Mouse (Mus musculus) forebrain, postnatal 0 days (tissue): ENCODE data around the gene Spint5. TPM values are rescaled to one million over a fixed set of nuclear protein-coding genes. Genes with fewer than 3 reads are reported as not detected.

ENCODE experiments used
- ATAC-seq: fragments of 200-750 bp; cut with Nextera tagmentation; 2 replicates; pipeline ENCODE4 v1.8.0; 2017; ENCODE audit warnings: mild to moderate bottlenecking, moderate library complexity
- DNase-seq: peaks from one replicate; pipeline ENCODE4 v3.0.0-alpha.2; 2015
- H3K27ac ChIP-seq: fragments of 300-500 bp; sonication (generic); 2 replicates; pipeline ENCODE4 v1.5.1; 2014; ENCODE audit warnings: low read depth, mild to moderate bottlenecking, antibody characterized with exemption, low read length, moderate library complexity, mixed read lengths
- H3K27me3 ChIP-seq: fragments of 300-500 bp; sonication (generic); 2 replicates; pipeline ENCODE4 v1.6.1; 2014; ENCODE audit warnings: mild to moderate bottlenecking, low read length, mixed read lengths; ENCODE audit not compliant: insufficient read depth
- H3K36me3 ChIP-seq: fragments of 300-500 bp; sonication (generic); 2 replicates; pipeline ENCODE4 v1.6.1; 2014; ENCODE audit warnings: mild to moderate bottlenecking, moderate library complexity; ENCODE audit not compliant: insufficient read depth
- H3K4me1 ChIP-seq: fragments of 300-500 bp; sonication (generic); 2 replicates; pipeline ENCODE4 v1.6.1; 2014; ENCODE audit warnings: antibody characterized with exemption; ENCODE audit not compliant: insufficient read depth
- H3K4me2 ChIP-seq: fragments of 300-500 bp; sonication (generic); 2 replicates; pipeline ENCODE4 v1.6.1; 2014; ENCODE audit warnings: low read depth, mild to moderate bottlenecking, moderate library complexity
- H3K4me3 ChIP-seq: fragments of 300-500 bp; sonication (generic); 2 replicates; pipeline ENCODE4 v1.5.1; 2014; ENCODE audit warnings: low read depth, low read length, mixed read lengths
- H3K9ac ChIP-seq: fragments of 300-500 bp; sonication (generic); 2 replicates; pipeline ENCODE4 v1.6.1; 2014; ENCODE audit warnings: mild to moderate bottlenecking
- H3K9me3 ChIP-seq: fragments of 300-500 bp; sonication (generic); 2 replicates; pipeline ENCODE4 v1.6.1; 2016; ENCODE audit warnings: low read length
- CTCF ChIP-seq: sonication (generic); IDR thresholded peaks from 2 replicates; pipeline ENCODE4 v1.5.1; 2016; ENCODE audit warnings: antibody characterized with exemption, control low read depth, low read depth
- WGBS: fragments of 180-500 bp; shearing (Covaris S2); extraction: QIAGEN DNeasy Blood & Tissue Kit; methylation state at CpG from one replicate; pipeline ENCODE4 v1.1.7; 2014; 5-methylcytosine and 5-hydroxymethylcytosine counted together
- polyA plus RNA-seq: library from polyadenylated mRNA; unstranded; fragments of >200 nt; fragmentation: Nextera tagmentation; extraction: Ambion mirVana; gene quantifications from 2 replicates; pipeline ENCODE4 v1.2.1, GENCODE M21; 2015
- total RNA-seq: library from RNA; depleted of rRNA; stranded (reverse); fragments of >200 nt; gene quantifications from 2 replicates; pipeline ENCODE4 v1.2.3, GENCODE M21; 2014

Gene Spint5
- total and polyA plus RNA-seq, 2 experiments from 2014 or later = not detected

GRCm38 (mm10) chr2:164754105-164754504 is 39.0 kb downstream of the Spint5 start:
- H3K4me1 ChIP-seq = no peaks in the 10 kb centered on the region
- no peak overlapping the region for H3K4me3 ChIP-seq
- no peak overlapping the region for H3K4me2 ChIP-seq
- no peak overlapping the region for H3K9ac ChIP-seq
- 87% methylated on average over 11 of the region's 11 CpGs for WGBS
- no peak overlapping the region for H3K27ac ChIP-seq
- no peaks in the 10 kb centered on the region for H3K9me3 ChIP-seq
- no peak for DNase-seq
- H3K27me3 ChIP-seq = no peaks in the 10 kb centered on the region
- no peak for TF ChIP-seq CTCF
- H3K36me3 ChIP-seq = peaks cover 68% of the 10 kb centered on the region
- ATAC-seq = no peak

GRCm38 (mm10) chr2:164754800-164755199 is 39.7 kb downstream of the Spint5 start:
- H3K27me3 ChIP-seq = no peaks in the 10 kb centered on the region
- H3K9me3 ChIP-seq = no peaks in the 10 kb centered on the region
- H3K4me2 ChIP-seq = no peak overlapping the region
- H3K27ac ChIP-seq = no peak overlapping the region
- ATAC-seq (no peak), DNase-seq (no peak)
- WGBS = 89% methylated on average over 2 of the region's 2 CpGs
- no peak for TF ChIP-seq CTCF
- H3K4me1 ChIP-seq = no peaks in the 10 kb centered on the region
- H3K4me3 ChIP-seq = no peak overlapping the region
- peaks cover 75% of the 10 kb centered on the region for H3K36me3 ChIP-seq
- H3K9ac ChIP-seq = no peak overlapping the region

GRCm38 (mm10) chr2:164757841-164758240 is 42.7 kb downstream of the Spint5 start:
- TF ChIP-seq CTCF = no peak
- H3K9ac ChIP-seq = no peak overlapping the region
- H3K9me3 ChIP-seq = no peaks in the 10 kb centered on the region
- 94% methylated on average over 10 of the region's 11 CpGs for WGBS
- no peak for ATAC-seq
- H3K27ac ChIP-seq = no peak overlapping the region
- H3K36me3 ChIP-seq = peaks cover 93% of the 10 kb centered on the region
- DNase-seq = no peak
- no peaks in the 10 kb centered on the region for H3K27me3 ChIP-seq
- H3K4me3 ChIP-seq = no peak overlapping the region
- no peak overlapping the region for H3K4me2 ChIP-seq
- no peaks in the 10 kb centered on the region for H3K4me1 ChIP-seq

- Histone ChIP-seq H3K27ac (no peak overlapping the region), H3K4me1 (no peaks in the 10 kb centered on the region), H3K4me3 (no peak overlapping the region), H3K9me3 (no peaks in the 10 kb centered on the region), H3K36me3 (peaks cover 98% of the 10 kb centered on the region), H3K27me3 (no peaks in the 10 kb centered on the region), H3K4me2 (no peak overlapping the region), H3K9ac (no peak overlapping the region)
- TF ChIP-seq CTCF = no peak
- no peak for ATAC-seq
- WGBS = 83% methylated on average over 1 of the region's 1 CpGs
- DNase-seq = no peak
Observed at GRCm38 (mm10) chr2:164758692-164759091, 43.6 kb downstream of the Spint5 start.

GRCm38 (mm10) chr2:164760059-164760833 is 45.1 kb downstream of the Spint5 start:
- Histone ChIP-seq H3K9me3 (no peaks in the 10 kb centered on the region), H3K9ac (no peak overlapping the region), H3K27ac (no peak overlapping the region), H3K4me1 (no peaks in the 10 kb centered on the region), H3K27me3 (no peaks in the 10 kb centered on the region), H3K4me3 (no peak overlapping the region), H3K36me3 (peaks cover 90% of the 10 kb centered on the region), H3K4me2 (no peak overlapping the region)
- WGBS = 90% methylated on average over 4 of the region's 4 CpGs
- ATAC-seq = no peak
- no peak for DNase-seq
- no peak for TF ChIP-seq CTCF

- no peak overlapping the region for H3K9ac ChIP-seq
- WGBS = 87% methylated on average over 2 of the region's 2 CpGs
- no peak overlapping the region for H3K4me2 ChIP-seq
- no peak overlapping the region for H3K27ac ChIP-seq
- no peaks in the 10 kb centered on the region for H3K4me1 ChIP-seq
- H3K4me3 ChIP-seq = no peak overlapping the region
- TF ChIP-seq CTCF = no peak
- ATAC-seq (no peak), DNase-seq (no peak)
- H3K27me3 ChIP-seq = no peaks in the 10 kb centered on the region
- H3K9me3 ChIP-seq = no peaks in the 10 kb centered on the region
- H3K36me3 ChIP-seq = peaks cover 89% of the 10 kb centered on the region
Observed at GRCm38 (mm10) chr2:164761502-164761901, 46.4 kb downstream of the Spint5 start.

- 97% methylated on average over 4 of the region's 4 CpGs for WGBS
- Histone ChIP-seq H3K27me3 (no peaks in the 10 kb centered on the region), H3K36me3 (peaks cover 89% of the 10 kb centered on the region), H3K4me2 (no peak overlapping the region), H3K9me3 (no peaks in the 10 kb centered on the region), H3K4me1 (no peaks in the 10 kb centered on the region), H3K27ac (no peak overlapping the region), H3K4me3 (no peak overlapping the region), H3K9ac (no peak overlapping the region)
- TF ChIP-seq CTCF = no peak
- DNase-seq (no peak), ATAC-seq (no peak)
Observed at GRCm38 (mm10) chr2:164761971-164762370, 46.9 kb downstream of the Spint5 start.
